Mouse (Mus musculus) gastrocnemius, postnatal 10 days (tissue): ENCODE measurements at regions not wholly inside any gene's neighbourhood (a gene's known extent, or its start where the extent isn't known, plus 50 kb on each side); places are given as distances from the start of the nearest gene placed in this dataset.
A peak's percentile ranks its signal among the peaks of the same experiment; 100 is the strongest.

ENCODE experiments used
- DNase-seq: peaks from one replicate; pipeline ENCODE4 v3.0.0; 2021; ENCODE audit warnings: mixed read lengths

DNA sequence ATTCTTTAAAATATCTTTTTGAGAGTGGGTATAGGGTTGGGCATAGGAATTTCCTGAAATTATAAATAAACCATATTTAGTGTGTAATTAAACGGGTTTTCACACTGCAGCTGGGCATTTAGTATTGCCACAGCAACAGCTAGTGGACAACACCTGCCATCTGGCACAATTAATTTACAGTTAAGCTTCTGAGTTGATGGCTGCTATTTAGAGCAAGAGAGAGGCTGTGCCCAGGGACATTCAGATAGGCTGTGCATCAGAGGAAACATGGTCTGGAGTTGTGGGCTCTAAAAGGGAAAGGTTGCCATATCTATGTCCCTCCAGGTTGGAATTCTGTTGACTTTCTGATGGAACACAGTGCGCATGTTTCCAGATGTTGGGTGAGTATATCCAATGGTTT is 227.1 kb downstream of the Pth2r start:
- DNase-seq = no peak

DNA sequence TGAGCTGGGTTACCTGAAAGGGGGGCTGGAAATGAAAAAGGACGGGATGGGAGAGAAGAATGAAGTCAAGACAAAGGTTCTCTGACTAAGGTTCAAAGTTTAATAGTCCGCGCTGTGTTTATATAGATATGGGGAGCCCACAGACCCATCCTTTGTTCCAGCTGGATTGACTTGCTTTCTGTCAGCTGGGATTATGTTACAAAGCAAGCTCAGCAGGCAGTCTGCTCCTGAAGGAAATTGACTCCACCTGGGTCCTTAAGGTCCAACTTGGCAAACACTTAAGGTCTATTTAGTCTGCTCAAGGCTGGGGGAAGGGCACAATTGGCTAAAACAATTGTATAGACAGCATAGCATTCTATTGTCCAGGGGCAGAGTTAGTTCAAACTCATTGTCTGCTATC is 253.8 kb downstream of the Pth2r start:
- no peak for DNase-seq

DNA sequence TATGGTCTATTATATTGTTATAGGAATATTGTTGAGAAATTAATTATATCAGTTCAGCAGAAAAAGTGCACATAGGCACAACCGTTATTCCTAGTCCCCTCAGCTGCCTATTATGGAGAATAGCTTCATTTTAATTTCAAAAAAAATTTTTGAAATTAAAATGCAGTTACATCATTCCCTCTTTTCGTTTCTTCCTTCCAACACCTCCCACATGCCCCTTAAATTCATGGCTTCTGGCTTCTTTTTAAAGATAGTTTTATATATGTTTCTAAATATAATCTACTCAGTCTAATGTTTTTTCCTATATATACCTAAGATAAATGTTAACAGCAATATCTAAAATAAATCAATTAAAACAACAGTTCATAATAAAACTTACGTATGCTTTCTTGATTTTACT is 256.7 kb downstream of the Pth2r start:
- DNase-seq = no peak

DNA sequence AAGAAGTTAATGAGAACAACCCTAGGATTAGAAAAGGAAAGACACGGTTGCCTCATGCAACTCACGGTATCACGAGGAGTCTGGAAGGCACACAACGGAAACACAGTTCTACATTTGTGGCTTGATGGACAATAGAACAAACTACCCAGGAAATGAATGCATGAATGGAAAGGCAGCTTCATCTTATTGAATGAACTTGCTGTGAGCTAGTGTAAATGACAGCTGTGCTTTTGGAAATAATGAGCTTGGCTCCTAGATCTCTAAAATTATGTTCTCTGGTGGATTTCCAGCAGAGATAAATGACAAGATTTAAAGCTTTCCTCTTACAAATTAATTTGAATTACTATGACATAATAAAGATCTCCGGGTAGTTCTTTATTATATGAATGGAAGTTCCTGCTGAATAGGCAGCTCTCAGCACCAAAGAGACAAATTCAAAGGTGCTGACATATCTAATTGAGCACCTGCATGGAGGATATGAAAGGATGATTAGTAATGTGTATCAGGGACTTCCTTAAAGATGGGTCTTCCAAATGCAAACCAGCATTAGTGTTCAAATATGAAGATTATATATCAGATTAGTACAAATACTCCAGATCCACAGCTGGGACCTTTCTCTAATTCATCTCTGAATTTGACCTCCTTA is 262.5 kb downstream of the Pth2r start:
- DNase-seq = no peak

DNA sequence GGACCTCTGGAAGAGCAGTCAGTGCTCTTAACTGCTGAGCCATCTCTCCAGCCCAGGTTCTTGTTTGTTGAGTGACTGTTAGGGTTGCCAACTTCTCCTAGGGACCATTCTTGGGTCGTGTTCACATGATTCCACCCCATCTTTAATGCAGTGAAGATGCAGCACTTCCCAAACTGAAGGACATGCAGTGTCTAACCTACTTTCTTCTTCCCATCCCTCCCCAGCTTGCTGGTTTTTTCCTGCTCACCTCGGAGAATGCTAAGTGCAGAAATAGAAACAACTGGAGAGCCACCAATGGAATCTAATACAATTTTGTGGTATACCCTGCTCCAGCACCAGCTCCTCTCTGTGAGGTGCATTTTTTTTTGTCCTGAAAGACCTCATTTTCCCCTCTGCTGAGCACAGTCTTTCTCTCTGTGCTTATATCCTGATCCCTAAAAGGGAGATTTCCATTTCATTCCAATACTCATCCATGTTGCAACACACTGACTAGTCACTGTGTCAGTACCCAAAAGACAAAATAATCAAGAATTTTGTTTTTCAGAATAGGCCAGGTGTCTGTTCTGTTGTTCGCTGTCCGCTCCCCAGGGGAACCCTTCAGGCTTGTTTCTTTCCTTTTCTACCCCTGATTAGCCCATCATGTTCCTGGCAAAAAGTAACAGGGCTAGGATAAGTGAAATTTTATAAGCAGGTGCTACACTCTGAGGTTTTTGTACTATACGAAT is 263.6 kb downstream of the Pth2r start:
- no peak for DNase-seq

DNA sequence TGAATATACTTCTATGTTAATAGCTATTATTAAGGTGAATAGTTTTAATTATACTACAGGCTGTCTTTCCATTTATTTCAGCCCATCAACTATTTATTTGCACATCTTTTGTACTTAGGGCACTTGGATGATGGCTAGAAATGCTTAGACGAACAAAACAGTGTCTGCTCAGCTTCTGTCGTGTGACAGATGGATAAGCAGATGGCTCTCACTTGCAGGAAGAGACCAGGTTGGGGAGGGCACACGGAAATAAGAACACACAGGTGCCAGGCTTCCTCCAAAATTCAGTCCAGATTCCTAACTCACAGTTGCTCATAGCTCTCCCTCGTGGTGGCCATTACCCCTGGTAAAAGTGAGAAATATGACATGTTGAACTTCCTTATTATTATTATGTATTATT is 267.0 kb downstream of the Pth2r start:
- no peak for DNase-seq

DNA sequence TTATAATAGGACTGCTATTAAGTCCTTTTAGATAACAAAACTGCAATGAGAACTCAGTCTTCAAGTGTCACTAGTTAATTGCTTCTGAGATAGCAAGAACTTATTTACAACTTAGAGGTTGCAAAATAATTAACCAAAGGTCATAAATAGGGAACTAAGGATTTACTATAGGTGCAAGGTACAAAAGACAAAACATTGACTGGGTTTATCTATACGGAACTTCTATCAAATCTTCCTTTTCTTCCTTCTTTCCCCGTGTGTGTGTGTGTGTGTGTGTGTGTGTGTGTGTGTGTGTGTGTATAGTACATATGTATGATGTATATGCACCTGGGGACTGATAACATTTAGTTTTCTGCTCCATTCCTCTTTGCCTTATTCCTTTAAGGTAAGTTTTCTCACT is 305.5 kb downstream of the Pth2r start:
- no peak for DNase-seq

DNA sequence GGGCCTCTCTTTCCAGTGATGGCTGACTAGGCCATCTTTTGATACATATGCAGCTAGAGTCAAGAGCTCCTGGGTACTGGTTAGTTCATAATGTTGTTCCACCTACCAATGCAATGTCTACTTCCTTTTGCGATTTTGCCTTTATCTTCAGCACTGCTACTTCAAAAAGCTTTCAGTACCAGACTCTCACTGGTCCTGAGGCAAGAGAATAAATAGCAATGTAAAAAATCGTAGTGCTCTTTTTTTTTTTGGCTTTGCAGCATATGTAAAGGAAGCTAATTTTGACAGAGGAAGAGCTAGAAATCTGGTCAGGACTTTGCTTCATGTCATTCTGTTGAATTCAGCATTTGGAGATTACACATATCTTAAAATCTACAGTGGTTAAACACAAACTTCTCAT is 291.0 kb upstream of the Crygf start:
- DNase-seq = no peak

DNA sequence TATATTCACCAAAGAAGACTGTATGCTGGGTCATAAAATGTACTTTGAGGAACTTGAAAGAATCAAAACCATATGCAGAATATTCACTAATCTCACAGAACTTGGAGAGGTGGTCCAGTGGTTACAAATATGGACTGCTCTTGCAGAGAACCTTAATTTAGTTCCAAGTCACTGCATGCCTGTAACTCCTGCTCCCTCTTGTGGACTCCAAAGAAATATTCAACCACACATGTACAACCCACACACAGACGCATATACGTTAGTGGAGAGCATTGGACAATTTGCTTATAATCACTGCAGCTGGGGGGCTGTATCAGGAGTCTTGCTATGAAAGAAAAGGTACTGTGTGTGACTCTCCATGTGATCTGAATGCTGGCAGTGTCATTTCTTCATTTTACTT is 271.9 kb upstream of the Crygf start:
- no peak for DNase-seq

DNA sequence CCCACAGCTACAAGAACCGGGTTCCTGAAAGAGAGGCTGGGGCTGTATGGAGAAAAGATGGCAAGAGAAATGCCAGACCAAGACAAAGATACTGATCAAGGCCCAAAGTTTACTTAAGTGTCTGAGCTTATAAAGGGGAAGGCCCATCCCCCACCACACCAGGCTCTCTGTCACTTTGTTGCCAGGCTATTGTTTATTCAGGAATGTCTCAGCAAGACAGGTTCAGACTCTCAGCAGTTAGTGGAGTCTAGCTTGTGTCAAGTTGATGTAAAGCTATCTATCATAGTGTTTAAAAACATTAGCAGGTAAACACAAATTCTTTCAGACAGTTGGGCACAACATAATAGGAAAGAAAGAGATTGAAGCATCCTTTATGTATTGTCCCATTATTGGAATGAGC is 244.4 kb upstream of the Crygf start:
- no peak for DNase-seq

DNA sequence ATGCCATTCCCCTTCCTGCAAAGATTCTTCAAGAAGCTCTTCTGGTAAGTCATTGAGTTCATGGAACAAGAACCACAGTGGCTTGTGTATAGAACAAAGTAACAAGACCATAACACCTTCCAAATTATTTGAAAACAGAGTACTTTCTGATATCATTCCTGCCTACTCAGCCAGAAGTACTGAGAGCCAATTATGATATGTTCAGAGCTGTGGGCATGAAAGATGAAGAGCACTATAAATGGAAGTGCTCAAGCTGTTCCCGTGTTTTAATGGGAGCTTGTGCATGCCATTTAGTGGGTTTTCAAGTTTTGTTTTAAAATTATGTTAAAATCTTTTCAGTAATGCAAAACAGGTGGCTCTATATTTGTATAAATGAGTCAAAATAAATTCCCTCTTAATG is 239.0 kb upstream of the Crygf start:
- DNase-seq = no peak

DNA sequence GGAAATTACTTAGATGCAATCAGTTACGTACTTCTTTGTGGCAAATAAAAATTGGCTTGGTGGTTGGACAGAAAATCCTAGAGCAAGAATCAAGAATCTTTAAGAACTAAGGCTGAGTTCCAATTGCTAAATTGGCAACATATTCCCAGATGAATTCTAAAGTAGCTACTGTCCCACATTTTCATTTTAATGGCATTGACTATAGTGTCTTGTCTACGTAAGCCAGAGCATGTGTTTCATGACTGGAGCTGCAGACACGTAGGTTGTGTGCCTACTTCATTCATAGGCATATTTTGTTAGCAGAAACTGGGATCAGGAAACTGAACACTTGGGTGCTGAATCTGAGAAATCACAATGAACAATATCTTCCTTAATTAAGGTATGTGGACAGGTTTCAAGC is 196.1 kb upstream of the Crygf start:
- DNase-seq = no peak

DNA sequence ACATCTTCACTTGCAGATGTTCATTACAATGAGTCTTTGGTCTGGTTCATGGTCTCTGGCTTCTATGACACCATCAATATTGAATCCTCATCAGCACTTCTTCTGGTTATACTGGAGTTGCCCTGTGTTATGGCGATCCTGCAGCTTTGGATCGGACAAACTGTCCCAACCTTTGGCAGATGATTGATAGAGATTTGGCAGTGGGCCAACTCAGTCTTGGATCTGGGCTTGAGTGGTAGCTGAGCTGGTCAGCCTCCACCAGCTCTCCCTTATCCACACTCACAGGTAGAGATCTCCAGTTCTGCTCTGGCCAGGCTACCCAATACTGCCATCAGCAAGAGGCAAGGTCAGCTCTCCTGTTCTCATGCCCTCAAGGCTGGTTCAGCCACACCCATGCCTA is 168.4 kb upstream of the Crygf start:
- DNase-seq = no peak

DNA sequence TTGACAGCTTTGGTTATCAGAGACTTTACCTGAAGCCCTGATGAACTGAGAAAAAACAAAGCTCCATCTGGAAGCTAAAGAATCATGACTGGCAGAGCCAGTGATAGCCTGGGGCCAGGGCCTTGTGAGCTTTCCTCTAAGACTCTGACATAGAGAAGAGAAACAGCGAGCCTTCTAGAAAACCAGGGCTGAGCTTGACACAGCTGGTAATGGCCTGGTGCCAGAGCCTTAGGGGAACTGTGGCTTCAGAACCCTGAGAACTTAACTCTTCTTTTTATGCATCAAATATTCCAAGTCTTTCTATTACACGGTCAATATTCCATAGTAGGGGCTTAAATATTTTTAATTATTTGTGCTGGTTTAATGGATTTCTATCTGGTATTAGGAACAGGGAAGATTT is 165.2 kb upstream of the Crygf start:
- no peak for DNase-seq

DNA sequence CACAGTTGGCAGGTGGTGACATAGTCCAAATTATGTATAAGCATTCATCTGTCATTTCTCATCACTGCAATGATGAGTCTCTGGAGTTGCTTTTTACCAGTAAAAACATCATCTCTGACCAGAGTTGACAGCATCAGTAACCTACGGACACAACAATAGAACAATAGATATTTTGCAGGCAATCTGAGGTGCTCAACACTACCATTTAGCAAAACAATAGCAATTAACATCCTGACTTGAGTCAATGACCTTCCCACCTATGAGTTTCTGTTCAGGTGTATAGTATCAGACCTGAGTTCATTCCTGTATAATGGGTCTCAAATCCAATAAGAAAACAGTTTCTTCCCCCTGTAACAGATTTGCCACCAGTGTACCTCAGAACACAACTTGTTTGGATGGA is 126.1 kb upstream of the Crygf start:
- DNase-seq = no peak

DNA sequence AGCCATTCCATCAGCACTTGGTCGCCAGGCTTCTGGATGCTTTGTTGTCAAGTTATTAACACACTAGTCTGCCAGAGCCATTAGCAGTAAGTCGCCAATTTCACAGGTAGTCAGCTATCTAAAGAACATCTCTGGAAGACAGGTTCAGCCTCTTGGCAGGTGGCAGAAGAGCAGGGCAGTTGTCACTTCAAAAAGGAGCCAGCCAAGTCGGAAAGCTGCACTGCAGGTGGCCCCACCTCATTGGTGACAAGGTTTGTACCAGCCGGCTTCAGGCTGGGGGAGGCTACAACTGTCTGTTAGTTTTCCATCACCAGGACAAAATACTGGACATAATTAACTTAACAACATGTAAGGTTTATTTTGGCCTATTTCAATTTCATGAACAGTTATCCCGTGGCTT is 105.5 kb upstream of the Crygf start:
- DNase-seq = no peak

DNA sequence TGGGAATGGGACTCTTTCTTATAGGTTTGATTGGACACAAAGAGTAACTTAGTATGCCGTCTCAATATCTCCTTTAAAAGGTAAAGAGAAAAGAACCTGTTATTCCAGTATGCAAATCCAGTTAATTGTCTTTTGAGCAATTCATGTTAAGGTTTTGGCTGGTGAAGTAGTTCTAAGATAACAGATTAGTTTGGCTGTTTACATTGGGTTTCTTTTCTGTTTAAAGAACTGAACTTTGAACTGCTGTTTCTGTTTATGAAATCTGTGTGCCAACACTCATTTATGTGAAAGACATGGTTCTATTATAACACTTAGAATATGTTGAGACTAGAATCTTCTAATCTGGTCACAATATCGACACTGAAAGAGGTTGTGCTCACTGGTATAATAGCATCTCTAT is 85.2 kb upstream of the Crygf start:
- no peak for DNase-seq

DNA sequence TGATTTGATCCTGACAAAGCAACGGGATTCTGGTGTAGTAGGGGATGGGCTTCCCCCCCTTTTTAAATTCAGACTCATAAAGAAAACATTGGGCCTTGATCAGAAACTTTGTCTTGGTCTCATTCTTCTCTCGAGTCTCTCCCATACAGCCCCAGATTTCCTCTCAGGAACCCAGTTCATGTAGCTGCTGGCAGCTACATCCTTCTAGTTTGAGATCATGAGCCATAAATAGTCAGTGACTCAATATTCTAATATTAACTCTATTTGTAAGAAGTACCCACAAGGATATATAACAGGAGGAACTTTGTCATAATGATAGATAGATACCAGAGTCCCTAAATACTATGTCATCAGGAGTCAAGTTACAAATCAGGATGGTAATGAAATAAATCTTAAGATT is 79.3 kb upstream of the Crygf start:
- no peak for DNase-seq

DNA sequence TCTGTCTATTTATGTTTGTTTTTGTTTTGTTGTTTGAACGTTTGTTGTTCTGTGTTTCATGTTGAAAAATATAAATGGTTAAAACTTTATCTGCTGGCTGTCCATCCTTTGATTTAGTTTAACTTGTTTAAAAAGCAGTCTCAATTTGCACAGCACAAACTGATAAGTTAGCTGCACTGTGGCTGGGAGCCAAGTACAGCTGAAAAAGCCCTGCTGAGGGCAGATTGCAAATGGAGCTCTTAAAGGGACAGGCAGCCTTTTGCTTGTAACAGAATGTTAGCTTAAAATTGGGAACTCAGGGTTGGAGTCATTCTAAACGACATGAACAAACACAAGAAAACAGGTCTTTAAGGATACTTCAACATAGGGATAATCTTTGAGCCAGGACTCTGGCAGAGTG is 52.6 kb upstream of the Crygf start:
- peak; percentile 7 for DNase-seq
